Mouse (Mus musculus) CD4-positive, CD25-positive, alpha-beta regulatory T cell, adult 2 months (primary cell): ENCODE measurements at regions not wholly inside any gene's neighbourhood (a gene's known extent, or its start where the extent isn't known, plus 50 kb on each side); places are given as distances from the start of the nearest gene placed in this dataset.

Source experiments
- DNase-seq: peaks from one replicate; pipeline ENCODE4 v3.0.0-alpha.2; 2012; ENCODE audit warnings: low read depth, low spot score

DNA sequence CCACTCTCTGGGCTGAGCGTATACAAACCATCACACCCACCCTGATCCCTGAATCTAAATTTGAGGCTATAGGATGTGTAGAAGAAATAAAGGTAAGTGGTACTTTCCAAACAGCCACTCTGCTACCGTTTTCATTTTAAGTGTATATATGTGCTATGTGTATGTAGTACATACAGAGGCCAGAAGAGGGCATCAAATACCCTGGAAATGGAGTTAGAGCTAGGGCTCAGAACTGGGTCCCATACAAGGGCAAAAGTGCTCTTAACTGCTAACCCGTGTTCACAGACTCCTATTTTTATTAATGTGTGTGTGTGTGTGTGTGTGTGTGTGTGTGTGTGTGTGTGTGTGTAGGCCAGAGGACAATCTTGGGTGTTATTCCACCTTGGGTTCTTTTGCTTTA is 51.6 kb upstream of the Lrfn2 start:
- DNase-seq, result no peak

DNA sequence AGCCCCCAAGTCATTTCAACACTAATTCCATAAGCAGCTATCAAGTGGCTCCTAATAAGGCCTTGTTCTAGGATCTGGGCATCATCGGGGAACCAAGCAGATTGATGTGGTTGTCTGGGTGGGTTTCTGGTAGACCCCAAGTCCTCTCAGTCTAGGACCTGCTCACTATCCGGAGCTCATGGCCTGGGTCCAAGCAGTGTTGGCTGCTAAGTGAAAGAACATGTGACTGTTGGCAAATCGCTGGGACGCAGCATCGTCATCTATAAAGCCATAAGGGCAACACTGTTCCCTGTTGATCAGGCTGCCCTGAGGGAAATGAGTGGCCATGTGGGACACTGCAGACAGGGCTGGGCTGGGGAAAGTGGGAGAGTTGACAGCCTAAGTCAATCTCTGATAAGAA is 50.2 kb upstream of the Lrfn2 start:
- no peak for DNase-seq
